Mouse (Mus musculus): ENCODE measurements at regions not wholly inside any gene's neighbourhood (a gene's known extent, or its start where the extent isn't known, plus 50 kb on each side); places are given as distances from the start of the nearest gene placed in this dataset.
"Not testable (repeated sequence)": the region's sequence is repeated elsewhere in the genome, so short reads cannot be mapped to it uniquely, and the experiment has no call there.

GRCm38 (mm10) chr17:82905483-82905882, 309.6 kb upstream of the Pkdcc start:
- DNase-seq (ENCODE audit: low read depth, low spot score) = no peak

- no peak for DNase-seq (ENCODE audit: low read depth, low spot score)
Measured at GRCm38 (mm10) chr17:82909189-82909588, 305.9 kb upstream of the Pkdcc start.

- DNase-seq (ENCODE audit: low read depth, low spot score) = not testable (repeated sequence)
Measured at GRCm38 (mm10) chr17:82922986-82923385, 292.1 kb upstream of the Pkdcc start.

GRCm38 (mm10) chr17:82925751-82926150, 289.3 kb upstream of the Pkdcc start:
- DNase-seq (ENCODE audit: low read depth, low spot score) = no peak

GRCm38 (mm10) chr17:82927681-82928080, 287.4 kb upstream of the Pkdcc start:
- no peak for DNase-seq (ENCODE audit: low read depth, low spot score)

GRCm38 (mm10) chr17:82929511-82929910, 285.6 kb upstream of the Pkdcc start:
- no peak for DNase-seq (ENCODE audit: low read depth, low spot score)

- DNase-seq (ENCODE audit: low read depth, low spot score) = no peak
Measured at GRCm38 (mm10) chr17:82930738-82931137, 284.4 kb upstream of the Pkdcc start.

GRCm38 (mm10) chr17:82931476-82931875, 283.6 kb upstream of the Pkdcc start:
- no peak for DNase-seq (ENCODE audit: low read depth, low spot score)

GRCm38 (mm10) chr17:82936836-82937235, 278.3 kb upstream of the Pkdcc start:
- DNase-seq (ENCODE audit: low read depth, low spot score) = no peak

- no peak for DNase-seq (ENCODE audit: low read depth, low spot score)
Measured at GRCm38 (mm10) chr17:82946083-82946482, 269.0 kb upstream of the Pkdcc start.

GRCm38 (mm10) chr17:82949794-82950193, 265.3 kb upstream of the Pkdcc start:
- DNase-seq (ENCODE audit: low read depth, low spot score) = no peak

- no peak for DNase-seq (ENCODE audit: low read depth, low spot score)
Measured at GRCm38 (mm10) chr17:82950268-82950667, 264.8 kb upstream of the Pkdcc start.

GRCm38 (mm10) chr17:82957409-82957808, 257.7 kb upstream of the Pkdcc start:
- peak; percentile 52 for DNase-seq (ENCODE audit: low read depth, low spot score)

GRCm38 (mm10) chr17:82963374-82963773, 251.7 kb upstream of the Pkdcc start:
- DNase-seq (ENCODE audit: low read depth, low spot score) = no peak

- DNase-seq (ENCODE audit: low read depth, low spot score) = no peak
Measured at GRCm38 (mm10) chr17:82999710-83000109, 215.4 kb upstream of the Pkdcc start.

GRCm38 (mm10) chr17:83000411-83000810, 214.7 kb upstream of the Pkdcc start:
- DNase-seq (ENCODE audit: low read depth, low spot score) = no peak

GRCm38 (mm10) chr17:83001567-83001966, 213.5 kb upstream of the Pkdcc start:
- DNase-seq (ENCODE audit: low read depth, low spot score) = peak; percentile 33

- DNase-seq (ENCODE audit: low read depth, low spot score) = peak; percentile 36
Measured at GRCm38 (mm10) chr17:83010845-83011244, 204.2 kb upstream of the Pkdcc start.

- DNase-seq (ENCODE audit: low read depth, low spot score) = no peak
Measured at GRCm38 (mm10) chr17:83015656-83016055, 199.4 kb upstream of the Pkdcc start.

- no peak for DNase-seq (ENCODE audit: low read depth, low spot score)
Measured at GRCm38 (mm10) chr17:83016936-83017335, 198.2 kb upstream of the Pkdcc start.

- no peak for DNase-seq (ENCODE audit: low read depth, low spot score)
Measured at GRCm38 (mm10) chr17:83019267-83019666, 195.8 kb upstream of the Pkdcc start.

GRCm38 (mm10) chr17:83020576-83020975, 194.5 kb upstream of the Pkdcc start:
- no peak for DNase-seq (ENCODE audit: low read depth, low spot score)

GRCm38 (mm10) chr17:83025340-83025816, 189.7 kb upstream of the Pkdcc start:
- peak; percentile 72 for DNase-seq (ENCODE audit: low read depth, low spot score)

- no peak for DNase-seq (ENCODE audit: low read depth, low spot score)
Measured at GRCm38 (mm10) chr17:83034914-83035573, 180.0 kb upstream of the Pkdcc start.

Data from A20 (cell line).